Mouse (Mus musculus) thymus, adult 2 months (tissue): ENCODE results near the gene Ddx54. TPM values are rescaled to one million over a fixed set of nuclear protein-coding genes. Genes with fewer than 3 reads are reported as not detected.

Experiments used
- DNase-seq: peaks from one replicate; pipeline ENCODE4 v3.0.0; 2021
- H3K27ac ChIP-seq: fragments of 200-500 bp; 2 replicates; pipeline ENCODE4 v1.5.1; 2012; ENCODE audit warnings: low read length, control low read depth; ENCODE audit not compliant: control insufficient read depth, insufficient read depth
- H3K27me3 ChIP-seq: fragments of 200-500 bp; 2 replicates; pipeline ENCODE4 v1.6.1; 2012; ENCODE audit warnings: mild to moderate bottlenecking, low read length, moderate library complexity, mixed read lengths; ENCODE audit not compliant: control insufficient read depth, insufficient read depth
- H3K36me3 ChIP-seq: fragments of 200-500 bp; 2 replicates; pipeline ENCODE4 v1.6.1; 2012; ENCODE audit warnings: mild to moderate bottlenecking, low read length, moderate library complexity; ENCODE audit not compliant: control insufficient read depth, insufficient read depth
- H3K4me1 ChIP-seq: fragments of 200-500 bp; replicated peaks from 2 replicates; pipeline ENCODE4 v1.6.1; 2012; ENCODE audit warnings: low read length; ENCODE audit not compliant: control insufficient read depth, insufficient read depth
- H3K4me3 ChIP-seq: fragments of 200-500 bp; 2 replicates; pipeline ENCODE4 v1.5.1; 2012; ENCODE audit warnings: mild to moderate bottlenecking, low read length, control low read depth, moderate library complexity; ENCODE audit not compliant: control insufficient read depth, insufficient read depth
- CTCF ChIP-seq: fragments of 200-500 bp; IDR thresholded peaks from 2 replicates; pipeline ENCODE4 v1.5.1; 2012; ENCODE audit warnings: mild to moderate bottlenecking, control low read depth, low read length, moderate library complexity, borderline replicate concordance; ENCODE audit not compliant: control insufficient read depth, poor library complexity, insufficient read depth; ENCODE audit errors: extremely low read depth
- POLR2A ChIP-seq: fragments of 200-500 bp; IDR thresholded peaks from 2 replicates; pipeline ENCODE4 v1.6.1; 2012; ENCODE audit warnings: mild to moderate bottlenecking, low read length, control low read depth, moderate library complexity; ENCODE audit not compliant: control insufficient read depth, poor library complexity, insufficient read depth; ENCODE audit errors: extremely low read depth
- WGBS: fragments of 180-500 bp; shearing (Covaris S2); methylation state at CpG from one replicate; pipeline ENCODE4 v1.1.7; 2018; 5-methylcytosine and 5-hydroxymethylcytosine counted together
- polyA plus RNA-seq: library from polyadenylated mRNA; depleted of rRNA; stranded (reverse); fragments of >200 nt; gene quantifications from 2 replicates; pipeline ENCODE4 v1.2.3, GENCODE M21; 2012

The Ddx54 gene
- polyA plus RNA-seq, 1 experiment: 429 TPM

- Histone ChIP-seq H3K27me3 (no peaks in the 10 kb centered on the region), H3K4me1 (peaks cover 59% of the 10 kb centered on the region), H3K27ac (no peak overlapping the region), H3K4me3 (no peak overlapping the region), H3K36me3 (peaks cover 50% of the 10 kb centered on the region)
- TF ChIP-seq POLR2A (no peak), CTCF (no peak)
- WGBS: 97% methylated on average over 10 of the region's 10 CpGs
- DNase-seq: no peak
Observed at GRCm38 (mm10) chr5:120624427-120624826, 11.9 kb downstream of the Ddx54 start.

DNA sequence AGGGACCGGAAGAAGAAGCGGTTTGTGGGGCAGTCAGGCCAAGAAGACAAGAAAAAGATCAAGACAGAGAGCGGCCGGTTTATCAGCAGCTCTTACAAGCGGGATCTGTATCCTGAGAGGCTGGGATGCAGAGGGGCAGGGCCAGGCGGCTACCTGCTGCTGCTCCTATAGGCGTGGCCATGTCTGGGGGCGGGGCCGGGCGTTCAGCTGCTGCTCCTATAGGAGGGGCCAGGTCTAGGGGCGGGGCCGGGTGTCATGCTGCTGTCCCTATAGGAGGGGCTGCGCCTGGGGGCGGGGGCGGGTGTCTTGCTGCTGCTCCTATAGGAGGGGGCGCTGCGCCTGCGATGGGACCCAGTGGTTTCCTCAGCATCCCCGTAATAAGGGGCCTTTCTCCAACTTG, 13.9 kb downstream of the Ddx54 start:
- 87% methylated on average over 19 of the region's 19 CpGs for WGBS
- Histone ChIP-seq H3K27ac (no peak overlapping the region), H3K4me1 (peaks cover 60% of the 10 kb centered on the region), H3K4me3 (no peak overlapping the region), H3K36me3 (peaks cover 43% of the 10 kb centered on the region), H3K27me3 (no peaks in the 10 kb centered on the region)
- DNase-seq: no peak
- no peak for TF ChIP-seq CTCF
- TF ChIP-seq POLR2A: no peak

- peaks cover 51% of the 10 kb centered on the region for H3K4me1 ChIP-seq
- DNase-seq: no peak
- TF ChIP-seq POLR2A (no peak), CTCF (no peak)
- no peak overlapping the region for H3K4me3 ChIP-seq
- no peaks in the 10 kb centered on the region for H3K27me3 ChIP-seq
- peaks cover 43% of the 10 kb centered on the region for H3K36me3 ChIP-seq
- H3K27ac ChIP-seq: no peak overlapping the region
- 96% methylated on average over 15 of the region's 15 CpGs for WGBS
Observed at GRCm38 (mm10) chr5:120627515-120628300, 15.2 kb downstream of the Ddx54 start.

GRCm38 (mm10) chr5:120628624-120629023, 16.1 kb downstream of the Ddx54 start:
- Histone ChIP-seq H3K27ac (no peak overlapping the region), H3K36me3 (peaks cover 40% of the 10 kb centered on the region), H3K4me1 (peaks cover 41% of the 10 kb centered on the region), H3K4me3 (no peak overlapping the region), H3K27me3 (no peaks in the 10 kb centered on the region)
- 65% methylated on average over 7 of the region's 7 CpGs for WGBS
- no peak for TF ChIP-seq CTCF
- DNase-seq: no peak

DNA sequence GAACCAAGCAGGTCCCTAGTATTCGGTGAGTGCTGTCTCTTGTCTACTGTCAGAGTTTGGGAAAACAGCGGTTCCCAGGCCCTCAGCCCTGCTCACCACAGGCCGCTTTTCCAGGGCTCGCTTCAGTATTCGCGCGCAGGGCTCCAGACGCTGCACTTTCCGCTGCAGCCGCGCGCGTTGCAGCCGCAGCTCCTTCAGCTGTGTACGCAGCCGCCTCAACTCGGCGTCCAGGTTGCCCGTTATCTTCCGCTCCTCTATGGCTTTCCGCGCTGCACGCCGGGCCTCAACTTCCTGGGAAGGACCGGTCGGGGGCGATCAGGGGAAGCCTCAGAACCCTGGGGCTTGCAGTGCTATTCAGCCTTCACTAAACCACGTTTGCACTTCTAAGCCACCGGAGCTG, 18.6 kb downstream of the Ddx54 start:
- peaks cover 21% of the 10 kb centered on the region for H3K36me3 ChIP-seq
- no peaks in the 10 kb centered on the region for H3K27me3 ChIP-seq
- H3K27ac ChIP-seq: peak overlapping the region; percentile 73; the same call in 1 of the 2 replicates
- peaks cover 39% of the 10 kb centered on the region for H3K4me1 ChIP-seq
- peak overlapping the region; percentile 27 for H3K4me3 ChIP-seq
- WGBS: 7% methylated on average over 29 of the region's 29 CpGs
- DNase-seq: peak; percentile 60
- TF ChIP-seq CTCF (no peak), POLR2A (peak; percentile 18; the same call in 1 of the 2 replicates)

GRCm38 (mm10) chr5:120631892-120632291, 19.4 kb downstream of the Ddx54 start:
- no peak overlapping the region for H3K27ac ChIP-seq
- H3K4me3 ChIP-seq: no peak overlapping the region
- H3K4me1 ChIP-seq: peaks cover 39% of the 10 kb centered on the region
- WGBS: 93% methylated on average over 5 of the region's 5 CpGs
- no peak for DNase-seq
- peaks cover 13% of the 10 kb centered on the region for H3K36me3 ChIP-seq
- H3K27me3 ChIP-seq: no peaks in the 10 kb centered on the region
- TF ChIP-seq POLR2A: no peak
- peak; percentile 30; the same call in 1 of the 2 replicates for TF ChIP-seq CTCF

DNA sequence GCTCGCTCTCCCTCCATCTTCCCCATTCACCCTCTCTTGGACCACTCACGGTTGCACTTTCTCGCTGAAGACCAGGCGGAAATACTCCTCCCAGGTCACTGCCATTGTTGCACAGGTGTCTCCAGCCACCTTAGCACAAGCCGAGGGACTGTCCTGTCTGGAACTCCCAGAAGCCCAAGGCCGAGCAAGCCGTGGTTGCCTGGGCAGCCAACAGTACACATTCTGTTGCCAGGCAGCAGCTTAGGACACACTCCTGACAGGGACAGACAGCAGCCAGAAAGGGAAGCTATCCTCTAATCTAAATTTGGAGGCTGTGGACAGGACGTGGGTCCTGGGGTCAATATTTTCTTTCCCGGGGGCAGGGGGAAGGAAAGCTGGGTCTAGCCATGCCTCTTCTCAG, 21.6 kb downstream of the Ddx54 start, which contains the start of gene Cfap73:
Cfap73 (minus strand) TSS at position 105 of the 400 bp plus-strand sequence.
- DNase-seq: no peak
- H3K4me3 ChIP-seq: no peak within 1 kb of the TSS
- no peak for TF ChIP-seq CTCF
- TF ChIP-seq POLR2A: no peak

More for the DNA sequence above, 21.6 kb downstream of the Ddx54 start, which contains the start of gene Cfap73:
- Histone ChIP-seq H3K36me3 (no peaks in the 10 kb centered on the region), H3K4me1 (peaks cover 23% of the 10 kb centered on the region), H3K27ac (no peak within 1 kb of the TSS), H3K27me3 (no peaks in the 10 kb centered on the region)
- WGBS: 72% methylated on average over 9 of the region's 9 CpGs
